Mouse (Mus musculus) hindbrain, postnatal 0 days (tissue): ENCODE results near the gene Rapgef2. TPM values are rescaled to one million over a fixed set of nuclear protein-coding genes. Genes with fewer than 3 reads are reported as not detected.
A peak's percentile ranks its signal among the peaks of the same experiment; 100 is the strongest.

Experiments used
- ATAC-seq: fragments of 200-750 bp; cut with Nextera tagmentation; 2 replicates; pipeline ENCODE4 v1.8.0; 2017; ENCODE audit warnings: mild to moderate bottlenecking, moderate TSS enrichment, moderate library complexity
- DNase-seq: peaks from one replicate; pipeline ENCODE4 v3.0.0-alpha.2; 2015; ENCODE audit warnings: low spot score
- H3K27ac ChIP-seq: fragments of 300-500 bp; sonication (generic); 2 replicates; pipeline ENCODE4 v1.5.1; 2014; ENCODE audit warnings: mild to moderate bottlenecking
- H3K27me3 ChIP-seq: fragments of 300-500 bp; sonication (generic); 2 replicates; pipeline ENCODE4 v1.6.1; 2014; ENCODE audit warnings: low read length, mixed read lengths; ENCODE audit not compliant: insufficient read depth
- H3K36me3 ChIP-seq: fragments of 300-500 bp; sonication (generic); 2 replicates; pipeline ENCODE4 v1.6.1; 2014; ENCODE audit warnings: low read length, mixed read lengths; ENCODE audit not compliant: insufficient read depth
- H3K4me1 ChIP-seq: fragments of 300-500 bp; sonication (generic); 2 replicates; pipeline ENCODE4 v1.6.1; 2014; ENCODE audit warnings: antibody characterized with exemption, low read length, mixed read lengths; ENCODE audit not compliant: insufficient read depth
- H3K4me2 ChIP-seq: fragments of 300-500 bp; sonication (generic); 2 replicates; pipeline ENCODE4 v1.6.1; 2014; ENCODE audit warnings: low read depth, mild to moderate bottlenecking, low read length, moderate library complexity, mixed read lengths
- H3K4me3 ChIP-seq: fragments of 300-500 bp; sonication (generic); 2 replicates; pipeline ENCODE4 v1.5.1; 2014; ENCODE audit warnings: low read length
- H3K9ac ChIP-seq: fragments of 300-500 bp; sonication (generic); replicated peaks from 2 replicates; pipeline ENCODE4 v1.6.1; 2014; ENCODE audit warnings: mild to moderate bottlenecking, low read length, moderate library complexity, mixed read lengths
- H3K9me3 ChIP-seq: fragments of 300-500 bp; sonication (generic); 2 replicates; pipeline ENCODE4 v1.6.1; 2016; ENCODE audit warnings: low read length, mixed read lengths
- CTCF ChIP-seq: IDR thresholded peaks from 2 replicates; pipeline ENCODE4 v1.5.1; 2016; ENCODE audit warnings: antibody characterized with exemption, control low read depth, low read depth
- WGBS: fragments of 180-500 bp; shearing (Covaris S2); extraction: QIAGEN DNeasy Blood & Tissue Kit; methylation state at CpG from one replicate; pipeline ENCODE4 v1.1.7; 2014; 5-methylcytosine and 5-hydroxymethylcytosine counted together
- polyA plus RNA-seq: library from polyadenylated mRNA; unstranded; fragments of >200 nt; fragmentation: Nextera tagmentation; extraction: Ambion mirVana; gene quantifications from 2 replicates; pipeline ENCODE4 v1.2.1, GENCODE M21; 2015
- total RNA-seq: library from RNA; depleted of rRNA; stranded (reverse); fragments of >200 nt; gene quantifications from 2 replicates; pipeline ENCODE4 v1.2.3, GENCODE M21; 2014

The Rapgef2 gene
- total and polyA plus RNA-seq, 2 experiments from 2014 or later, result 8.8 to 49.8 TPM

DNA sequence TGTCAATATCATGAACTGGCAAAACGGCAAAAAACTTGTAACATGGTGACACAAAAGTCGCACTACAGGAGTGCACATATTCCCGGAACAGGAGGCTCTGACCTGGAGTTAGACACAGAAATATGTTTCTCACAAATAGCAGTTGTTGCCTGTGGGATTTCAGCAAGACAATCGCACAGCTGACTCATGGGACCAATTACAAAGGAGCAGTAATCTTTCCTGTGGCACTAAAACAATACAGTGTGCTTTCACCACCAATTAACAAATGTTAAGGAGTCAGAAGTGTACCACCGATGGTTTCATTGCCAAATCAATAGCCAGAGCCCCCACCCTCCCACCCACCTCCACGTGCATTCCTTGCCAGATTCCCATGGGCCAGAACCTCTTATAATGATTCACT is 142.2 kb downstream of the Rapgef2 start:
- DNase-seq, result peak; percentile 54

GRCm38 (mm10) chr3:79139245-79139644 is 147.1 kb downstream of the Rapgef2 start:
- Histone ChIP-seq H3K4me1 (peaks cover 7% of the 10 kb centered on the region), H3K36me3 (no peaks in the 10 kb centered on the region), H3K4me2 (peak overlapping the region; percentile 18; the same call in 1 of the 2 replicates), H3K9ac (no peak overlapping the region), H3K27ac (no peak overlapping the region; the same call in 1 of the 2 replicates), H3K9me3 (no peaks in the 10 kb centered on the region), H3K27me3 (no peaks in the 10 kb centered on the region), H3K4me3 (no peak overlapping the region)
- no peak for ATAC-seq
- no peak for TF ChIP-seq CTCF
- 12% methylated on average over 3 of the region's 3 CpGs for WGBS
- peak; percentile 65 for DNase-seq

More for the DNA sequence above, 142.2 kb downstream of the Rapgef2 start:
- TF ChIP-seq CTCF, result no peak
- Histone ChIP-seq H3K9me3 (no peaks in the 10 kb centered on the region), H3K27me3 (no peaks in the 10 kb centered on the region), H3K4me1 (peaks cover 7% of the 10 kb centered on the region), H3K9ac (peak overlapping the region; percentile 72; the same call in 1 of the 2 replicates), H3K36me3 (no peaks in the 10 kb centered on the region), H3K4me2 (peak overlapping the region; percentile 61), H3K4me3 (peak overlapping the region; percentile 40), H3K27ac (peak overlapping the region; percentile 95)
- 33% methylated on average over 6 of the region's 6 CpGs for WGBS
- no peak for ATAC-seq

DNA sequence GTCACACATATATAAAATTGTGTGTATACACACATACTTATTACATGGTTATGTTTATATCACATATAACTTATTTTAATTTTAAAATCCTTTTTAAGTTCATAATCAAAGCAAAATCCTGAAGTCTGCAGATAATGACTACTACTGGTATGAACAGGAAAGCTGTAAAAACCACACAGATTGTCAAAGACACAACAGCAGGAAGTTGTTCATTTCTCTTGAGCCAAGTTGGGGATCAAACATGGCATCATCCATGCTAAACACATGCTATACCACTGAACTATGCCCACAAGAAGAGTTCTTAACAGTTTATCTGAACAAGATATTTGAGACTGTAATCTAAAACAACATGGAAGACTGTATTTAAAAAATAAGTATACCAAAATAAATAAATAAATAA is 147.7 kb downstream of the Rapgef2 start:
- Histone ChIP-seq H3K4me2 (no peak overlapping the region), H3K27me3 (no peaks in the 10 kb centered on the region), H3K27ac (no peak overlapping the region), H3K36me3 (no peaks in the 10 kb centered on the region), H3K4me1 (peaks cover 7% of the 10 kb centered on the region), H3K4me3 (no peak overlapping the region), H3K9me3 (no peaks in the 10 kb centered on the region), H3K9ac (no peak overlapping the region)
- no peak for TF ChIP-seq CTCF
- DNase-seq, result no peak
- ATAC-seq, result no peak

- H3K9ac ChIP-seq, result no peak overlapping the region
- no peak overlapping the region for H3K27ac ChIP-seq
- no peaks in the 10 kb centered on the region for H3K36me3 ChIP-seq
- DNase-seq (no peak), ATAC-seq (no peak)
- no peak overlapping the region for H3K4me3 ChIP-seq
- H3K4me1 ChIP-seq, result no peaks in the 10 kb centered on the region
- WGBS, result 88% methylated on average over 3 of the region's 3 CpGs
- no peak overlapping the region for H3K4me2 ChIP-seq
- H3K27me3 ChIP-seq, result no peaks in the 10 kb centered on the region
- no peaks in the 10 kb centered on the region for H3K9me3 ChIP-seq
- TF ChIP-seq CTCF, result no peak
Measured at GRCm38 (mm10) chr3:79130991-79131390, 155.3 kb downstream of the Rapgef2 start.

- Histone ChIP-seq H3K4me3 (no peak overlapping the region), H3K36me3 (no peaks in the 10 kb centered on the region), H3K4me2 (no peak overlapping the region), H3K9me3 (no peaks in the 10 kb centered on the region), H3K4me1 (no peaks in the 10 kb centered on the region), H3K27me3 (no peaks in the 10 kb centered on the region), H3K27ac (no peak overlapping the region), H3K9ac (no peak overlapping the region)
- WGBS, result 47% methylated on average over 6 of the region's 6 CpGs
- no peak for ATAC-seq
- TF ChIP-seq CTCF, result no peak
- no peak for DNase-seq
Measured at GRCm38 (mm10) chr3:79129044-79129600, 157.2 kb downstream of the Rapgef2 start.

GRCm38 (mm10) chr3:79127797-79128196 is 158.5 kb downstream of the Rapgef2 start:
- Histone ChIP-seq H3K9me3 (no peaks in the 10 kb centered on the region), H3K4me3 (no peak overlapping the region), H3K9ac (no peak overlapping the region), H3K4me2 (no peak overlapping the region), H3K27ac (no peak overlapping the region), H3K36me3 (no peaks in the 10 kb centered on the region), H3K4me1 (no peaks in the 10 kb centered on the region), H3K27me3 (no peaks in the 10 kb centered on the region)
- WGBS, result 87% methylated on average over 2 of the region's 2 CpGs
- no peak for ATAC-seq
- TF ChIP-seq CTCF, result no peak
- DNase-seq, result no peak

DNA sequence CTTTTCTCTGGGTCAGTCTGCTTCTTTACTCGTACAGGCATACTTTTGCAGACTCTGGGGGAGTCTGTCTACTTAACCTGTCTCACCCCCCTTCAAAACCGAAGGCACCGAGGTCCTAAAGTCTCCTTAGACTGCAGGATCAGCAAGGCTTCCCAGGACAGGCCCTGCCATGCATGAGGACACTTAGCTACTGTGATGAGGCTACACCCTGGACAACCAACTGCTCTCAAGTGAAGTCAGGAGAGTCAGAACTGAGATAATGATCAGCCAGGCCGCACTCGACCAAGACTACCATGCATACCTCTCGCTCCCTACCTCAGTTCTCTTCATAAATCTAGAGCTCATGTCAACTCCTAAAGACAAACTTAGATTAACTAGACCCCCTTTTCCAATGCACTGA is 159.5 kb downstream of the Rapgef2 start:
- Histone ChIP-seq H3K27me3 (no peaks in the 10 kb centered on the region), H3K27ac (no peak overlapping the region), H3K9me3 (no peaks in the 10 kb centered on the region), H3K4me2 (no peak overlapping the region), H3K4me1 (no peaks in the 10 kb centered on the region), H3K36me3 (no peaks in the 10 kb centered on the region), H3K9ac (no peak overlapping the region), H3K4me3 (no peak overlapping the region)
- ATAC-seq (no peak), DNase-seq (no peak)
- WGBS, result 91% methylated on average over 6 of the region's 6 CpGs
- no peak for TF ChIP-seq CTCF
